Mouse (Mus musculus) megakaryocyte, embryonic 14.5 days (primary cell): Measurements from ENCODE around the gene Ndst2. TPM values are rescaled to one million over a fixed set of nuclear protein-coding genes. Genes with fewer than 3 reads are reported as not detected.
A peak's percentile ranks its signal among the peaks of the same experiment; 100 is the strongest.

Source experiments
- H3K27me3 ChIP-seq: replicated peaks from 2 replicates; pipeline ENCODE3; 2012; ENCODE audit warnings: inconsistent platforms
- H3K36me3 ChIP-seq: replicated peaks from 2 replicates; pipeline ENCODE3; 2012; ENCODE audit warnings: low read length, inconsistent platforms, mixed read lengths
- H3K4me1 ChIP-seq: 2 replicates; pipeline ENCODE4 v1.6.1; 2012; ENCODE audit warnings: inconsistent platforms
- H3K4me3 ChIP-seq: replicated peaks from 2 replicates; pipeline ENCODE3; 2012; ENCODE audit warnings: moderate library complexity, mild to moderate bottlenecking, inconsistent platforms
- H3K9me3 ChIP-seq: 2 replicates; pipeline ENCODE4 v1.6.1; 2012; ENCODE audit warnings: inconsistent platforms
- FLI1 ChIP-seq: IDR thresholded peaks from 2 replicates; pipeline ENCODE4 v1.6.1; 2012; ENCODE audit warnings: low read length, inconsistent platforms, mixed read lengths
- GATA1 ChIP-seq: IDR thresholded peaks from 3 replicates; pipeline ENCODE4 v1.6.1; 2012; ENCODE audit warnings: mixed read lengths, low read length, inconsistent platforms, borderline replicate concordance
- polyA plus RNA-seq: library from polyadenylated mRNA; stranded (reverse); fragments of >175 nt; gene quantifications from 2 replicates; pipeline ENCODE4 v1.2.3, GENCODE M21; 2012; ENCODE audit warnings: low replicate concordance; ENCODE audit not compliant: insufficient read depth

Ndst2 gene
- polyA plus RNA-seq, result 4.0 and 4.1 TPM in 2 replicates

- Histone ChIP-seq H3K9me3 (no peaks in the 10 kb centered on the region), H3K27me3 (no peaks in the 10 kb centered on the region), H3K4me1 (peaks cover 52% of the 10 kb centered on the region), H3K36me3 (peaks cover 76% of the 10 kb centered on the region), H3K4me3 (peak within 1 kb of the TSS; percentile 98)
- no peak for TF ChIP-seq FLI1
- no peak for TF ChIP-seq GATA1
These were observed at the start of gene Ndst2 for GRCm38 (mm10) chr14:20733952-20734774. Gene Ndst2 (minus strand): TSS chr14:20734562.

- no peak overlapping the region for H3K4me3 ChIP-seq
- no peaks in the 10 kb centered on the region for H3K9me3 ChIP-seq
- no peaks in the 10 kb centered on the region for H3K27me3 ChIP-seq
- peaks cover 89% of the 10 kb centered on the region for H3K4me1 ChIP-seq
- TF ChIP-seq GATA1 (no peak), FLI1 (no peak)
- H3K36me3 ChIP-seq, result peaks cover 85% of the 10 kb centered on the region
These were observed 49.2 kb upstream of the Ndst2 start for GRCm38 (mm10) chr14:20783526-20783925.

DNA sequence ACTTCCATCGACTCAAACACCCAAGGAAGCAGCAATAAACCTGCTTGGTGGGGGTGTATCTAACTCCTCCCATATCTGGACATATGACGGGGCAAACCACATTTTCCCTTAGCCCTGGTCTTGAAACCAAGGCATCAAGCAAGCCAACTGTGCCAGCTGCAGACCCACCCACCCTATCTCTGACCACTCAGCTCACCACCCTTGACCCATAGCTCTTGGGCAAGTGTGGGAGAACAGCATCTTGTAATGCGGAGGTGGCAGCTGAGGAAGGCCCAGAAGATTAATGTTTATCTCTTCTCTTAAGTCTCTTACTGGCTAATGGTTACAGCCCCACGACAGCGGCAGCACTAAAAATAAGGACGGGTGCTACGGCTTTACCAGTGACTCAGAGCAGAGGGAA lies 48.5 kb upstream of the Ndst2 start:
- Histone ChIP-seq H3K9me3 (no peaks in the 10 kb centered on the region), H3K4me3 (no peak overlapping the region), H3K36me3 (peaks cover 85% of the 10 kb centered on the region), H3K27me3 (no peaks in the 10 kb centered on the region), H3K4me1 (peaks cover 83% of the 10 kb centered on the region)
- TF ChIP-seq FLI1, result no peak
- TF ChIP-seq GATA1, result no peak

GRCm38 (mm10) chr14:20780217-20780616 lies 45.9 kb upstream of the Ndst2 start:
- Histone ChIP-seq H3K36me3 (peaks cover 90% of the 10 kb centered on the region), H3K4me1 (peaks cover 73% of the 10 kb centered on the region), H3K9me3 (no peaks in the 10 kb centered on the region), H3K4me3 (no peak overlapping the region), H3K27me3 (no peaks in the 10 kb centered on the region)
- TF ChIP-seq GATA1, result no peak
- TF ChIP-seq FLI1, result no peak

- H3K4me1 ChIP-seq, result peaks cover 73% of the 10 kb centered on the region
- TF ChIP-seq GATA1, result no peak
- TF ChIP-seq FLI1, result no peak
- H3K9me3 ChIP-seq, result no peaks in the 10 kb centered on the region
- H3K36me3 ChIP-seq, result peaks cover 91% of the 10 kb centered on the region
- no peak overlapping the region for H3K4me3 ChIP-seq
- no peaks in the 10 kb centered on the region for H3K27me3 ChIP-seq
These were observed 44.1 kb upstream of the Ndst2 start for GRCm38 (mm10) chr14:20778496-20778895.

DNA sequence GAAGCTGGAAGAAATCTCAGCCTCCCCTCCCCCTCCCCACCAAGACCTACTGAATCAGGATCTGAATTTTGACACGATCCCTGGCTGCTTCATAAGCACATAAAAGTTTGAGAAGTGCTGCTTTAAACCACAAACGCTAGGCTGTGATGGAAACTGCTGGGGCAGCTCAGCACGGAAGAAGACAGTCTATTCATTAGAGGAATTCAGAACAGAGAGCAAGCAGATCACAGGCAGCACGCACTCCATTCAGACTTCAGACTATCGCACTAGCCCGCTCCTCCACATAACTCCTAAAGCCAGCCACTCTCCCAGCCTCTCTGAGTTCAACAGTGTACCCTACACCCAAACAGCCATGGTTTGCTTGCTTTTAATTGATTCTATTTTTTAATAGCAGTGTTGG lies 41.3 kb upstream of the Ndst2 start:
- Histone ChIP-seq H3K36me3 (peaks cover 90% of the 10 kb centered on the region), H3K4me1 (peaks cover 71% of the 10 kb centered on the region), H3K4me3 (no peak overlapping the region), H3K9me3 (no peaks in the 10 kb centered on the region), H3K27me3 (no peaks in the 10 kb centered on the region)
- TF ChIP-seq FLI1 (no peak), GATA1 (no peak)

DNA sequence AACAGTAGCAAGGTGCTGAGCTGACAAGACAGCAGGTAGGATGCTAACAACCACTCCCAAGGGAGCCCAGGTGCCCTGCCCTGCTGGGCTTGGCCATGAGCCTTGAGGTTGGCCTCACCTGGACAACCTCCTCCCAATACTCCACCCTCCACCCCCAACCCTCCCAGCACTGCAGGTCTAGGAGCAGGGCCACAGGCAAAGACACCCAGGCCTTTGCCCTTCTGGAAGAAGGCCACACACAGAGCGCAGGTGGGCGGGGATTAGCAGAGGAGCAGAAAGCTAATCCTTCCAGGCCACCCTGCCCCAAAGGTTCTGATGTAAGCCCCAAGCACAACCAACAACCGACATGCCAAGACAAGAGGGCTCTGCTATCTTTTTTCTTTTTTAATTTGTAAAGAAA lies 39.0 kb upstream of the Ndst2 start:
- H3K36me3 ChIP-seq, result peaks cover 88% of the 10 kb centered on the region
- H3K27me3 ChIP-seq, result no peaks in the 10 kb centered on the region
- no peak overlapping the region for H3K4me3 ChIP-seq
- no peak for TF ChIP-seq GATA1
- no peak for TF ChIP-seq FLI1
- H3K9me3 ChIP-seq, result no peaks in the 10 kb centered on the region
- H3K4me1 ChIP-seq, result peaks cover 61% of the 10 kb centered on the region

DNA sequence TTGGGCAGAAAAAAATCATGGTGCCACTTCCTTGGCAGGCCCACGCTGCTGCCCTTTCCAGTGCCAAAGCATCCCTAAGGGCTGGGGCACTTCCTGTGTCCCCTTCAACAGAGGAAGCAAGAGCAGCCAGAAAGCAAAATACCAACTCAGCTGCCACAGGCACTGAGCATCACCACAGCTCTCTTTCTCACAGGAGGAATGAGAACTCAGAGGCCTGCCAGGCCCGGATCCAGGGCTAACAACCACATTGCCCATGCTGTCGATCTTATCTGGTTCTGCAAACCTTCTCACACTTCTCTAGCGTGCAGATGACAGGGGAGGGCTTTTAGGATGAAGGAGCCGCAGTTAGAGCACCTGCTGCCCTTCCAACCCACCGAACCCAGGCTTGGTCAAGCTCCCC lies 38.4 kb upstream of the Ndst2 start:
- H3K9me3 ChIP-seq, result no peaks in the 10 kb centered on the region
- H3K4me1 ChIP-seq, result peaks cover 61% of the 10 kb centered on the region
- H3K36me3 ChIP-seq, result peaks cover 88% of the 10 kb centered on the region
- TF ChIP-seq GATA1 (no peak), FLI1 (no peak)
- H3K4me3 ChIP-seq, result no peak overlapping the region
- no peaks in the 10 kb centered on the region for H3K27me3 ChIP-seq

- Histone ChIP-seq H3K9me3 (no peaks in the 10 kb centered on the region), H3K4me1 (peaks cover 61% of the 10 kb centered on the region), H3K27me3 (no peaks in the 10 kb centered on the region), H3K4me3 (no peak overlapping the region), H3K36me3 (peaks cover 87% of the 10 kb centered on the region)
- TF ChIP-seq FLI1 (no peak), GATA1 (no peak)
These were observed 37.6 kb upstream of the Ndst2 start for GRCm38 (mm10) chr14:20771941-20772340.

- no peaks in the 10 kb centered on the region for H3K27me3 ChIP-seq
- no peaks in the 10 kb centered on the region for H3K9me3 ChIP-seq
- TF ChIP-seq GATA1 (no peak), FLI1 (no peak)
- peaks cover 44% of the 10 kb centered on the region for H3K4me1 ChIP-seq
- no peak overlapping the region for H3K4me3 ChIP-seq
- H3K36me3 ChIP-seq, result peaks cover 88% of the 10 kb centered on the region
These were observed 34.2 kb upstream of the Ndst2 start for GRCm38 (mm10) chr14:20768581-20768980.

DNA sequence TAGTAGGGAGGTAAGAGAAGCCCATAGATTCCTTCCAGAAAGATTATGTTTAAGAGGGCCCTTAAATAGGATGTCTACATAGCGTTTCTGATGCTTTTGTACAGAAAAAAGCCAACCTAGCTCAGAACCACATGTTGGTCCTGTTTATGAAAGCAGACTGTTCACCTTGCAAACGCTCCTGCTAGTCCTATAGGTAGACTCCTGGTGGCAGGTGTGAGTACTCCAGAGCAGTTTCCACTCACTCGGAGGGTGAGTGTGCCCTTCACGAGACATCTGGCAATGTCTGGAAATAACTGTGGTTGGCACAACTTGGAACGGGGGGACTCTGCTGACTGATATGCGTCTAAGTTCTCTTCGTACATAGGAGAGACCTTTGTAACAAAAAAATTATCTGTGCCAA lies 33.6 kb upstream of the Ndst2 start:
- no peak overlapping the region for H3K4me3 ChIP-seq
- H3K36me3 ChIP-seq, result peaks cover 88% of the 10 kb centered on the region
- H3K4me1 ChIP-seq, result peaks cover 37% of the 10 kb centered on the region
- H3K9me3 ChIP-seq, result no peaks in the 10 kb centered on the region
- no peaks in the 10 kb centered on the region for H3K27me3 ChIP-seq
- TF ChIP-seq GATA1, result no peak
- TF ChIP-seq FLI1, result no peak
